Mouse (Mus musculus) embryonic fibroblast, embryonic 13.5 days (primary cell): ENCODE measurements around the gene Fut11. TPM values are rescaled to one million over a fixed set of nuclear protein-coding genes. Genes with fewer than 3 reads are reported as not detected.

Experiments used
- H3K27ac ChIP-seq: 2 replicates; pipeline ENCODE4 v1.5.1; 2012; ENCODE audit warnings: low read length, control low read depth, inconsistent platforms; ENCODE audit not compliant: insufficient read depth
- H3K4me1 ChIP-seq: 2 replicates; pipeline ENCODE4 v1.6.1; 2011; ENCODE audit warnings: low read length; ENCODE audit not compliant: control insufficient read depth, insufficient read depth
- H3K4me3 ChIP-seq: 2 replicates; pipeline ENCODE4 v1.5.1; 2011; ENCODE audit warnings: mild to moderate bottlenecking, control low read depth, low read length; ENCODE audit not compliant: insufficient read depth
- CTCF ChIP-seq: IDR thresholded peaks from 2 replicates; pipeline ENCODE4 v1.5.1; 2011; ENCODE audit warnings: mild to moderate bottlenecking, control low read depth, low read length, moderate library complexity, borderline replicate concordance; ENCODE audit not compliant: insufficient read depth
- POLR2A ChIP-seq: IDR thresholded peaks from 2 replicates; pipeline ENCODE4 v1.6.1; 2011; ENCODE audit warnings: low read depth, mild to moderate bottlenecking, control low read depth, low read length, moderate library complexity
- polyA plus RNA-seq: library from polyadenylated mRNA; stranded (reverse); fragments of >200 nt; gene quantifications from 2 replicates; pipeline ENCODE4 v1.2.4, GENCODE M21; 2011; ENCODE audit warnings: low read depth; ENCODE audit not compliant: missing spikeins, insufficient read length

Gene Fut11
- polyA plus RNA-seq, 1 experiment, result 24.4 TPM

DNA sequence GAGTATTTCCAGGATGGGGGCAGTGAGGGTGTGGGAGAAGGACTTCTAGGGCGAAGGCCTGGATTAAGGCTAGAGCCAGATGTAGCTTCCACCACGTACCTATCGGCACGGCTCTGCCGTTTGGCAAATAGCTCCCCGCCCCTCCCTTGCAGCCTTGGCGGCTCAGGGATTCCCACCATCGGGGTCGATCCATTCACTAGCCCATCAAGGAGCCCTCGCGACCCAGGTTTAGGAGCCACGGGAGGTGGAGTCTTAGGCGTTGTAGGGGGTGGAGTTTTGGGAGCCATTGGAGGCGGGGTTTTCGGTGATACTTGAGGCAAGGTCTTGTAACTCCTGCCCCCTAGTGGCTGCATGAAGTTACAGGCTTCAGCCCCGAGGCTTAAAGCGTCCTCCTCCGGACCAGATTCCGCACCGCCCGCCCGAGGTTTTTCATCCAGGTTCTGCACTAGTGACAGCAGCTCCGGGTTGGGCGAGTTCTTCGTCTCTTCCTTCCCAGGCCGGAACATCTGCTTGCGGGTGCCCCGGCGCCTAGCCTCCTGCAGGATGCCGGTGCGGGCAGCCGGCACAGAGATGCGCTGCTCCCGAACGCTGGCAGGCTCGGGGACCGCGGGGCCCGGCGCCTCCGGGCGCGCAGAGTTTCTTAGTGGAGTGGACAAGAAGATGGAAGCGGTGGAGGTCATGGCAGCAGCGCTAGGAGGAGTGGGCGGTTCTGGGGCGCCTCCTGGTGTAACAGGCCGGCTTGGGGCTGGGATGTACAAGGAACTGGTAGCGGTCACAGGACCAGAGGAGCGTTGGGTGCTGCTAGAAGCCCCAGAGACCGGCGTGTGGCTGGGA, 33.7 kb upstream of the Fut11 start:
- TF ChIP-seq POLR2A, result peak; percentile 78
- peak; percentile 52; the same call in 1 of the 2 replicates for TF ChIP-seq CTCF
- H3K27ac ChIP-seq, result peak overlapping the region; percentile 62
- H3K4me3 ChIP-seq, result peak overlapping the region; percentile 77
- peaks cover 6% of the 10 kb centered on the region; the same call in 1 of the 2 replicates for H3K4me1 ChIP-seq

DNA sequence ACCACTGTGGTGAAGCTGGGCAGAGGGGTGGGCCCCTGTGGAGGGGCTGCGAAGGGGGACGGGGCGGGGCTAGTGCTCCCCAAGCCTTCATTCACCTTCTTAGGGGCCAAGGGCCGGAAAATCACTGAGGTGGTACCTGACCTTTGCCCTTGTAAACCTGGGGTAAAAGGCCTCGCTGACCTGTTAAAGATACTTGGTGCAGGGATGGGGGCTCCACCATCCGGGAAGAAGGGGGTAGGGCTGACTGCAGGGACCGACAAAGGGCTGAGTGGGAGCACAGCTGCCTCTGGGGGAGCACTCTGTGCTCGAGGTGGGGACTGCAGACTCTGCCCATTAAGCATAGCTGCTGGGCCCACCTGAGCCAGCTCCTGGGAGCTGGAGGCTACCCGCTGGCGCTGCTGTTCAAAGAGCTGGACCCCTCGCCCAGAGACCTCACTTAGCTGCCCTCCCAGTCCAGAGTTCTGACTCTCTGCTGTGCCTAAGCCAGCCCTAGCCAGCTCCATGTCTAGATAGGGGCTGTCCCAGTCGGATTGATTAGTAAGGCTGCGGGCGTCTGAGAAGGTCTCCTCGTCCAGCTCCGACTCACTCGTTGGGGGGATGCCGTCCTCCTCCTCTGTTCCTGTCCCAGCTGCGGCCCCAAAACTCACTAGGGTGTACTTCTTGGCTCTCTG, 33.0 kb upstream of the Fut11 start:
- Histone ChIP-seq H3K27ac (peak overlapping the region; percentile 62), H3K4me3 (peak overlapping the region; percentile 77), H3K4me1 (peaks cover 6% of the 10 kb centered on the region; the same call in 1 of the 2 replicates)
- TF ChIP-seq POLR2A (no peak), CTCF (no peak)

DNA sequence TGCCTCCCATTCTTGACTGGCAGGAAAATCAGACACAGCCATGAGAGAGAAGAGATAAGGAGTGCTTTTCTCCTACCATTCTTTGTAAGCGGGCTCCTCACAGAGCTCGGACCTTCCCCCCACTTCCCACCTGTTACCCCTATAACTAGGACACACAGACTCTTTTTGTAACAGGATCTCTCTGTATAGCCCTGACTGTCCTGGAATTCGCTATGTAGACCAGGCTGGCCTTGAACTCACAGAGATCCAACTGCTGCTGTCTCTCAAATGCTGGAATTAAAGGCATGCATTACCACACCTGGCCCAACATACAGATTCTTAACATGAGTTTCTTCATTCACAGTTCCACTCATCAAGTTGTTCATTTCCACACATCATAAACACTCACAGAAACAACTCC, 32.0 kb upstream of the Fut11 start:
- TF ChIP-seq POLR2A (no peak), CTCF (no peak)
- Histone ChIP-seq H3K27ac (no peak overlapping the region), H3K4me3 (no peak overlapping the region), H3K4me1 (peaks cover 6% of the 10 kb centered on the region; the same call in 1 of the 2 replicates)

DNA sequence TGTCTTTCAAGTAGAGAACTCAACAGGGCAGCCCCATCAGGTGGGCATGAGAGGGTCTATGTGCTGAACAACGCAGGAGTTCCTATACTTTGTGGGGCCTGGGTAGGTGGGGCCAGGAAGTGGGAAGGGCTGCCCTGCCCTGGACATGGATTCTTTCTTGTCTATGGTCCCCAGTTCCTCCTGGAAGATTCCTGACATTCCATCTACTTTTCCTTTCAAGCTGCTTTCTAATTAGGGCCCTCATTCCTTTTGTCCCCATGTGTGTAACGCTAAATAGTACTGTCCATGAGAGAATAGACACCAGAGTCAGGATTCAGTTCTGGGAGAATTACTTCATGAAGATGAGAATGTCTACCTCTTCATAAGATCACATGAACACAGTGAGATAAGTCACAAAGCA, 31.2 kb upstream of the Fut11 start:
- no peak overlapping the region for H3K4me3 ChIP-seq
- H3K27ac ChIP-seq, result no peak overlapping the region
- H3K4me1 ChIP-seq, result peaks cover 6% of the 10 kb centered on the region; the same call in 1 of the 2 replicates
- TF ChIP-seq POLR2A, result no peak
- no peak for TF ChIP-seq CTCF

DNA sequence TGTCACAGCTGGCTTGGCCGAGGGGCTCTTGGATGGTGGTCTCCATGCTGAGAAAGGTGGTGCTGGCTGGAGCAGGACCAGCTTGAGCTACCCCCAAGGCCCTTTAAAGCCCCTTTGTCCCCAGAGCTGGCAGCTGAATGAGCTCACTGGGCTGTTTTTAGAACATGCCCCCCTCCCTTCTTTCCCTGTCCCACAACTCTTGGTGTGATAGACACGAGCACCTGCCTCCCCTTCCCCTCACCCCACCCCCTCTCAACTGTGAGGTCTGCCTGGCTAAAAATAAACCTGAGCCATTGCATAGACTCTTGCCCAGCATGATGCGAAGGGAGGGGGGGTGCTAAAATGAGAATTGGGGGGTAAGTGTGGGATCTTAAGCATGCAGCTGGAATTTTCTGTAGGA, 30.3 kb upstream of the Fut11 start:
- TF ChIP-seq POLR2A (no peak), CTCF (no peak)
- Histone ChIP-seq H3K27ac (no peak overlapping the region), H3K4me3 (no peak overlapping the region), H3K4me1 (peaks cover 6% of the 10 kb centered on the region; the same call in 1 of the 2 replicates)

DNA sequence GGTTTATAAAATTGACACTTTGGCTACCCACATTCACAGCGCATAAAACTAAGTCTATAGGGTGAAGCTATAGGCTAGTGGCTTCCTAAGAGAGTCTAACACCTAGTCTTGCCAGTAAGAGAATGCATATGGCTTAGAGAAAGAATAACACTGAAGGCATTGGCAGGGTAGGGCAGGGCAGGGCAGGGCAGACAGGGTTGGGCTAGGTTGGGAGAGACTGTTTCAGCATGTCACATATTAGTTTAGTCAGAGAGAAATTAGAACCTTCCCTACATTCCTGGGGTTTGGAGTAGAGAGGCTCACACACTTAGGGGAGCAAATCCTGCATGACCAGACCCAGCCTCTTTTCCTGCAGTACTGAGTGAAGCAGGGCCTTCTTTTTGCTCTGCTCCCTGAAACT, 27.3 kb upstream of the Fut11 start:
- Histone ChIP-seq H3K4me1 (peaks cover 1% of the 10 kb centered on the region; the same call in 1 of the 2 replicates), H3K4me3 (no peak overlapping the region), H3K27ac (no peak overlapping the region)
- TF ChIP-seq POLR2A (no peak), CTCF (no peak)

DNA sequence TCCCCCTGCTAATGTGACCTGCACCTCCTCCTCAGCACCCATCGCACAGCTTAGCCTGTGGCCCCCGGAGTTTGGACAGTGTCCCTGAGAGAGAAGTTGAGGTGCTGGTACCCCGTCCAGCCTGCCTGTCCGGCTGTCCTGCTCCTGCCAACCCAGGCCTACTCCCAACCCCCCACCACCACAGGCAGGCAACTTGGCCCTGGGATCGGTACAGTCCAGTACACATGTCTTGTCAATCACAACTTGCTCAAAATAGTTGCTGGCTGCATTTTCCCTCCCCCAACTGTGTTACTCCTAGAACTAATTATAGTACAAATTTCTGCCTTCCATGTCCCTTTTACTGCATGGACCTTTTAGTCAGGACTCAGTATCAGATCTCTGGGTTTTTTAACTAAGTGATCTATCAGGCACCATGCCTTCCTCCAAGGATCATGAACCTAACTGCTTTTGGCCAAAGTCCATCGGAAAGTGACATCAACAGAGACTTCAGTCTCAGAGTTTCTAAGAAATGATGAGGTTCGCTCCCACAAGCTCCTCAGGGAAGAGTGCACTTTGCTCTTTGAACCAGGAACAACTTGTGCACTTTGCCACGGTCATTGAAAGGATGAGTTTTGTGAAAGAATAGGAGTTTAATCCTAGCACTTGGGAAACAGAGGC, 26.5 kb upstream of the Fut11 start, which contains the start of gene Synpo2l:
Synpo2l (minus strand) TSS at position 201 of the 657 bp plus-strand sequence.
- no peaks in the 10 kb centered on the region for H3K4me1 ChIP-seq
- TF ChIP-seq CTCF, result no peak
- no peak for TF ChIP-seq POLR2A
- H3K27ac ChIP-seq, result no peak within 1 kb of the TSS
- no peak within 1 kb of the TSS for H3K4me3 ChIP-seq

DNA sequence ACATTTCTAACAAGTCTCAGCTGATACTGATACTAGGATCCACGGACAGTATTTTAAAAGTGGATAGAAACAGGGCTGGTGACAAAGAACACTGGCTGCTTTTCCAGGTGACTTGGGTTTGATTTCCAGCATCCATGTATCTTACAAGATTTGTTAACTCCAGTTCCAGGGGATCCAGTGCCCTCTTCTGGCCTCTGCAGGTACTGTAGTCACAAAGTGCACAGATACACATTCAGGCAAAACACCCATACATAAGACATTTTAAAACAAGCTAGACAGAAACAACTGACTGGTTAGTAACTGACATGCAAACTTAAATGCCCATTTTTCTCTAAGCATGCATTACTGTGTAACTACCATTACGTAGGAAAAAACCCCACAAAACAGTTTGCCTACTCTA, 21.8 kb upstream of the Fut11 start:
- TF ChIP-seq CTCF (no peak), POLR2A (no peak)
- Histone ChIP-seq H3K4me1 (peaks cover 4% of the 10 kb centered on the region; the same call in 1 of the 2 replicates), H3K27ac (no peak overlapping the region), H3K4me3 (no peak overlapping the region)

DNA sequence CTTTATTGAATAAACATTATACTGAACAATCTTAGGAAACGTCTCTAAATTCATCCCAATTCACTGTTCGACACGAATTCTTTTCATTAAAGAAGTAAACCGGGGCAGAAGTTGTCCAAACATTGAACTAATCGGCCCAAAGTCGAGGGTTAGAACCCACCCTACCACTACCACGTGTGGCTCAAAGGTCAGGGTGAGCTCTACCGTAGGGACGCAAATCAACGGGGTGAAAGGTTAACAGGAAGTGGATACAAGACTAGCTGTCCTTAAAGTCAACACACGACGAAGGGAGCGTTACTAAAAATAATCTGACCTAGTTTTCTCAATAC, 21.1 kb upstream of the Fut11 start:
- TF ChIP-seq CTCF, result no peak
- TF ChIP-seq POLR2A, result peak; percentile 39; the same call in 1 of the 2 replicates
- Histone ChIP-seq H3K27ac (peak overlapping the region; percentile 72), H3K4me3 (peak overlapping the region; percentile 14; the same call in 1 of the 2 replicates), H3K4me1 (peaks cover 4% of the 10 kb centered on the region; the same call in 1 of the 2 replicates)
